Mouse (Mus musculus): ENCODE measurements around the gene Gatad2b.

- no peak for TF ChIP-seq CTCF (IDR thresholded peaks at IDR 0.05; ENCODE audit: extremely low read depth, insufficient read length, insufficient replicate concordance, low read depth, low read length)
- TF ChIP-seq POLR2A (IDR thresholded peaks at IDR 0.05; ENCODE audit: low read depth, low read length) = no peak
Measured at GRCm38 (mm10) chr3:90294651-90295050, 1.7 kb downstream of the Gatad2b start.
